Mouse (Mus musculus) kidney, postnatal 36 days (tissue): Measurements from ENCODE around the gene Slc35c1.

Experiments used
- DNase-seq, 2 experiments: peaks; one replicate each; pipeline ENCODE4 v3.0.0; 2021 to 2022; ENCODE audit warnings: mixed read lengths in 2 of 2

The Slc35c1 gene

GRCm38 (mm10) chr2:92474920-92475319 is 14.6 kb upstream of the Slc35c1 start:
- no peak for DNase-seq

- DNase-seq = no peak
These were observed 11.7 kb upstream of the Slc35c1 start for GRCm38 (mm10) chr2:92471886-92472670.

- DNase-seq = no peak
These were observed 4.4 kb upstream of the Slc35c1 start for GRCm38 (mm10) chr2:92464690-92465089.

- no peak for DNase-seq
These were observed 877 bp upstream of the Slc35c1 start for GRCm38 (mm10) chr2:92461215-92461614.

GRCm38 (mm10) chr2:92459141-92459920 is 1.0 kb downstream of the Slc35c1 start:
- peak; percentile 90 to 91 for DNase-seq

- no peak for DNase-seq
These were observed 1.9 kb downstream of the Slc35c1 start for GRCm38 (mm10) chr2:92458481-92458880.

- no peak for DNase-seq
These were observed 3.3 kb downstream of the Slc35c1 start for GRCm38 (mm10) chr2:92456970-92457530.

GRCm38 (mm10) chr2:92455704-92456103 is 4.6 kb downstream of the Slc35c1 start:
- DNase-seq = no peak

GRCm38 (mm10) chr2:92454166-92454565 is 6.2 kb downstream of the Slc35c1 start:
- DNase-seq = no peak

GRCm38 (mm10) chr2:92451126-92451525 is 9.2 kb downstream of the Slc35c1 start:
- DNase-seq = no peak

- no peak for DNase-seq
These were observed 13.1 kb downstream of the Slc35c1 start for GRCm38 (mm10) chr2:92447121-92447740.

- peak; percentile 82 to 83 for DNase-seq
These were observed 13.7 kb downstream of the Slc35c1 start for GRCm38 (mm10) chr2:92446656-92447055.

GRCm38 (mm10) chr2:92445890-92446289 is 14.4 kb downstream of the Slc35c1 start:
- DNase-seq = peak in 1 of 2 experiments; percentile 53

GRCm38 (mm10) chr2:92444376-92444775 is 16.0 kb downstream of the Slc35c1 start:
- no peak for DNase-seq

GRCm38 (mm10) chr2:92443313-92443712 is 17.0 kb downstream of the Slc35c1 start:
- no peak for DNase-seq

GRCm38 (mm10) chr2:92442419-92443001 is 17.8 kb downstream of the Slc35c1 start:
- DNase-seq = no peak

GRCm38 (mm10) chr2:92440432-92440831 is 19.9 kb downstream of the Slc35c1 start:
- no peak for DNase-seq

- no peak for DNase-seq
These were observed 21.8 kb downstream of the Slc35c1 start for GRCm38 (mm10) chr2:92438567-92438966.

GRCm38 (mm10) chr2:92437875-92438274 is 22.5 kb downstream of the Slc35c1 start:
- DNase-seq = peak; percentile 88 to 91

- DNase-seq = no peak
These were observed 23.0 kb downstream of the Slc35c1 start for GRCm38 (mm10) chr2:92437366-92437765.

GRCm38 (mm10) chr2:92435023-92435422 is 25.3 kb downstream of the Slc35c1 start:
- DNase-seq = no peak

- peak in 1 of 2 experiments; percentile 28 for DNase-seq
These were observed 26.0 kb downstream of the Slc35c1 start for GRCm38 (mm10) chr2:92434375-92434745.
